Mouse (Mus musculus): ENCODE results near the gene Nkapd1. TPM values are rescaled to one million over a fixed set of nuclear protein-coding genes. Genes with fewer than 3 reads are reported as not detected.

Nkapd1 gene
- polyA plus RNA-seq, 1 experiment: 8.9 TPM

DNA sequence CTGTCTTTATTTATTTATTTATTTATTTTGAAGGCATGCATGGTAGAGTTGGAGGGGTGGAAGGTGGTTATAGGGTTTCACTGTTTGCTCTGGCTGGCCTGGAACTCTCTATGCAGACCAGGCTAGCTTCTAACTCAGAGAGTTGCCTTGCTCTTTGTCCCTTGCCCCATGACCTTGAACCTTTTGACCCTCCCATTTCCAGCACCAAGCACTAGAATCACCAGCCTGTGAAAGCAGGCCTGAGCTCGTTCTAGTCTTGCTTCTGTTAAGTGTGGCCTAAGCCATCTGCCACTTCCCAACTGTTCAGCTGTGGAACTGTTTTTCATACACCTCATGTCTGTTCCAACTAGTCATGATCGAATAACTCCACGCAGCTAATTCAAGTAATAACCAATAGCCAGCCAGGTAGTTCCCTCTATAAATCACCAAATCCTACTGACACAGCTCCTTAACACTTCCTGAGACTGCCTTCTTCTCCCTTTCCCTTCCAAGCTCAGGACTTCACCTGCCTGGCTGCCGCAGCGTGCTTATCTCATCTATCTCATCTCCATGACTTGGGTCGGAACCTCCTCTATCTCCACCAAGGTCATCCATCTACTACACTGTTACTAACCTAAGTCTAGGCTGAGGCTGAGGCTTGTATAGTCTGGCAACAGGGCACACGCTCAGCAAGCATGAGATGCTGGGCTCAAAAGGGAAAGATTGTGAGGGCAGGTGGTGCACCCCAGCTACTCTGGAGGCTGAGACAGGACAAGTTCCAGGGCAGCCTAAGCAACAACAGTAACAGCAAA is 15.0 kb downstream of the Nkapd1 start:
- Histone ChIP-seq H3K27me3 (ENCODE audit: control insufficient read depth, insufficient read depth, low read length) (no peaks in the 10 kb centered on the region), H3K4me1 (replicated peaks; ENCODE audit: control insufficient read depth, insufficient read depth, low read length) (peaks cover 15% of the 10 kb centered on the region), H3K27ac (ENCODE audit: control insufficient read depth, insufficient read depth, low read length) (no peak overlapping the region), H3K36me3 (ENCODE audit: control insufficient read depth, insufficient read depth, low read length) (peaks cover 29% of the 10 kb centered on the region), H3K4me3 (ENCODE audit: control insufficient read depth, insufficient read depth, low read length) (no peak overlapping the region)
- 86% methylated on average over 7 of the region's 7 CpGs for WGBS
- no peak for DNase-seq
- TF ChIP-seq POLR2A (IDR thresholded peaks at IDR 0.05; ENCODE audit: control insufficient read depth, extremely low read depth, insufficient read depth, low read length, poor library complexity) (no peak), CTCF (IDR thresholded peaks at IDR 0.05; ENCODE audit: borderline replicate concordance, control insufficient read depth, extremely low read depth, insufficient read depth, low read length, poor library complexity) (no peak)

DNA sequence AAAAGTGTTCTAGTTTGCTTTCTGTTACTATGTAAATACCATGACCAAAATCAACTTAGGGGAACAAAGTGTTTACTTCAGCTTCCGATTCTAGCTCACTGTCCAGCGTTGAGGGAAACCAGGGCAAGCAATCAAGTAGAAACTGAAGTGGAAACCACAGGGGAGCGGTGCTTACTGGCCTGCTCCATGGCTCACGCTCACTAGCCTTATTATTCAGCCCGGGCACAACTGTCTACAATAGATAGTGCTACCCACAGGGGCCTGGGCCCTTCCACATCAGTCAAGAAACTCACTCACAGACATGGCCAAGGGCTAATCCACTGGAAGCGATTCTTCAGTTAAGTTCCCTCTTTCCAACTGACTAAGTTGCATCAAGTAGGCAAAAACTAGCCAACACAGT is 15.7 kb downstream of the Nkapd1 start:
- TF ChIP-seq POLR2A (IDR thresholded peaks at IDR 0.05; ENCODE audit: control insufficient read depth, extremely low read depth, insufficient read depth, low read length, poor library complexity): no peak
- TF ChIP-seq CTCF (IDR thresholded peaks at IDR 0.05; ENCODE audit: borderline replicate concordance, control insufficient read depth, extremely low read depth, insufficient read depth, low read length, poor library complexity): no peak
- Histone ChIP-seq H3K27ac (ENCODE audit: control insufficient read depth, insufficient read depth, low read length) (no peak overlapping the region), H3K4me3 (ENCODE audit: control insufficient read depth, insufficient read depth, low read length) (no peak overlapping the region), H3K4me1 (replicated peaks; ENCODE audit: control insufficient read depth, insufficient read depth, low read length) (peaks cover 15% of the 10 kb centered on the region), H3K27me3 (ENCODE audit: control insufficient read depth, insufficient read depth, low read length) (no peaks in the 10 kb centered on the region), H3K36me3 (ENCODE audit: control insufficient read depth, insufficient read depth, low read length) (peaks cover 33% of the 10 kb centered on the region)
- DNase-seq: no peak
- WGBS: 94% methylated on average over 6 of the region's 6 CpGs

DNA sequence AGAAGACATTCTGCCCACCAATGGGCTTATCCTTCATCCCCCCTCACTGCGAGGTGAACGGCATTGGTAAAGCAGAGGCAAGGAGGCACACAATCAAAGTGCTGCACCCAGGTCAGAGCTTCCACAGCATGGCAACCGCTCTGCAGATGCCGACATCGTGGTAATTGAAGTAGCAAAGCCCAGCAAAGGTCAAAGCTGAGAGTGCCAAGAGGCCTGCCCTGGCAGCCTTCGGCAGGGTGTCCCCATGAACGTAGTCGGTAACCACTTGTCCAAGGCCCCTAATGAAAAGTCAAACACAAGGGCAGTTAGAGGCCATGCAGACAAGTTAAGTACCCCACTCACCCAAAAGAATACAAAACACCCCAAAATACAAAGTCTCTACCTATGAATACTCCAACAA is 20.3 kb downstream of the Nkapd1 start:
- no peaks in the 10 kb centered on the region for H3K27me3 ChIP-seq (ENCODE audit: control insufficient read depth, insufficient read depth, low read length)
- TF ChIP-seq POLR2A (IDR thresholded peaks at IDR 0.05; ENCODE audit: control insufficient read depth, extremely low read depth, insufficient read depth, low read length, poor library complexity) (no peak), CTCF (IDR thresholded peaks at IDR 0.05; ENCODE audit: borderline replicate concordance, control insufficient read depth, extremely low read depth, insufficient read depth, low read length, poor library complexity) (no peak)
- no peak for DNase-seq
- 96% methylated on average over 8 of the region's 8 CpGs for WGBS
- peaks cover under 1% of the 10 kb centered on the region; the same call in 1 of the 2 replicates for H3K4me1 ChIP-seq (replicated peaks; ENCODE audit: control insufficient read depth, insufficient read depth, low read length)
- no peak overlapping the region for H3K4me3 ChIP-seq (ENCODE audit: control insufficient read depth, insufficient read depth, low read length)
- no peak overlapping the region for H3K27ac ChIP-seq (ENCODE audit: control insufficient read depth, insufficient read depth, low read length)
- H3K36me3 ChIP-seq (ENCODE audit: control insufficient read depth, insufficient read depth, low read length): peaks cover 36% of the 10 kb centered on the region

DNA sequence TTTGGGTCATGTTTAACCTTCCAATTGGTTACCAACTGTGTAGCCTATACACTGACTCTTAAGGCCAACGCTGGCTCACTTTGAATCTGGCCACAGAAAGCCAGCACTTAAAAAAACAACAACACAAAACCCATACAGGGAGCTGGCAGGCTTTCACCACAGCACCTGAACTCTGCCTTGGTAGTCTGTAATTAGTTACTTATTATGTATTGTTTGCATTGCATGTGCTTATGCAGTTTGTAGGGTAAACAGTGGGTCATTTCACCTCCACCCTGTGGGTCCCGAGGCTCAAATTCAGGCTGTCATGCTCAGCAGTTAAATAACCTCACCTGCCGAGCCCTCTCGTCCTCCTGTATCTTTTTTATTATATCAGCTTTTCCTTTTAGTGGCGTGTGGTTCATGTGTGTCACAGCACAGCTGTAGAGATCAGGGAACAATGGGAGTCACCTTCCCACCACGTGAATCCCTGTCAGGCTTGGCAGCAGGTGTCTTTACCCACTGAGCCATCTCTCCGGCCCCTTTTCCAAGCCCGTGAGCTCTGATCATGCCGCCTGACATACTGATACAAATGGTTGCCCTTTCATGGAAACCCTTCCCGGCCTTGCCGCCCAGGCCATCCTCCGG is 22.4 kb downstream of the Nkapd1 start:
- H3K27me3 ChIP-seq (ENCODE audit: control insufficient read depth, insufficient read depth, low read length): no peaks in the 10 kb centered on the region
- DNase-seq: no peak

DNA sequence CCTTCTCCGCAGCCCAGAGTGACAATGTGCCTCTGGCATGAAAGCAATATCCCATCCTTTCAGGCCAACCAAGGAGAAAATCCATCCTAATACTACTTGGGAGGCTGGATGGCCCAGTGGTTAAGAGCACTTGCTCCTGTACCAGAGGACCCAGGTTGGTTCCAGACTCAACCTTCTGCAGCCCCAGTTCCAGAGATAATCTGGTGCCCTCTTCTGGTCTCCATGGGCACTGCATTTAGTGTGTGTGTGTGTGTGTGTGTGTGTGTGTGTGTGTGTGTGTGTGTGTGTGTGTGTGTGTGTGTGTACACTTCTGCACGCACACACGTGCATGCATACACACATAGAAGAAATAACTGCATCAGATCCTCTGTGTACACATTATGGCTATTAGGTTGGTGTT is 23.7 kb downstream of the Nkapd1 start:
- TF ChIP-seq CTCF (IDR thresholded peaks at IDR 0.05; ENCODE audit: borderline replicate concordance, control insufficient read depth, extremely low read depth, insufficient read depth, low read length, poor library complexity) (no peak), POLR2A (IDR thresholded peaks at IDR 0.05; ENCODE audit: control insufficient read depth, extremely low read depth, insufficient read depth, low read length, poor library complexity) (no peak)
- DNase-seq: peak; percentile 45
- 73% methylated on average over 3 of the region's 3 CpGs for WGBS
- H3K27ac ChIP-seq (ENCODE audit: control insufficient read depth, insufficient read depth, low read length): no peak overlapping the region
- peaks cover 4% of the 10 kb centered on the region for H3K4me1 ChIP-seq (replicated peaks; ENCODE audit: control insufficient read depth, insufficient read depth, low read length)
- H3K4me3 ChIP-seq (ENCODE audit: control insufficient read depth, insufficient read depth, low read length): no peak overlapping the region
- no peaks in the 10 kb centered on the region for H3K27me3 ChIP-seq (ENCODE audit: control insufficient read depth, insufficient read depth, low read length)
- peaks cover 23% of the 10 kb centered on the region for H3K36me3 ChIP-seq (ENCODE audit: control insufficient read depth, insufficient read depth, low read length)

More for the DNA sequence above, 22.4 kb downstream of the Nkapd1 start:
- Histone ChIP-seq H3K4me3 (ENCODE audit: control insufficient read depth, insufficient read depth, low read length) (no peak overlapping the region), H3K4me1 (replicated peaks; ENCODE audit: control insufficient read depth, insufficient read depth, low read length) (peaks cover 4% of the 10 kb centered on the region), H3K36me3 (ENCODE audit: control insufficient read depth, insufficient read depth, low read length) (peaks cover 33% of the 10 kb centered on the region), H3K27ac (ENCODE audit: control insufficient read depth, insufficient read depth, low read length) (no peak overlapping the region)
- TF ChIP-seq CTCF (IDR thresholded peaks at IDR 0.05; ENCODE audit: borderline replicate concordance, control insufficient read depth, extremely low read depth, insufficient read depth, low read length, poor library complexity) (no peak), POLR2A (IDR thresholded peaks at IDR 0.05; ENCODE audit: control insufficient read depth, extremely low read depth, insufficient read depth, low read length, poor library complexity) (no peak)
- 91% methylated on average over 12 of the region's 12 CpGs for WGBS

DNA sequence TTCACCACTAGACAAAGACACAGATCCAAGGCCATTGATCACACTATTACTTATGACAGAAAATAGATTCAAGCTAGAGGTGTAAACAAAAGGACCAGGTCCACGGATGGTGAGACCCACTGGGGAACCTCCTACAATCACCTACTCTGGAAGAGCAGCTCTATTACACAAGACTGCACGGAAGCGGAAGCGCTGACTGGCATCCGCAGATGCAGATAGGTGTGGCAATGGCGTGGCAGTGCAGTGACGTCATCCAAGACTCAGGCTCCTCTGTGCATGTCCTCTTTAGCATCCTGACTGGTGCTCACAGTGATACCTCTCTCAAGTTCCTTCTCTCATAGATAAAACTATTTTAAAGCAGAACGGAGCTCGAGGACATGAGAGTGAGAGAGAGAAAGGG is 24.3 kb downstream of the Nkapd1 start:
- Histone ChIP-seq H3K4me3 (ENCODE audit: control insufficient read depth, insufficient read depth, low read length) (no peak overlapping the region), H3K27me3 (ENCODE audit: control insufficient read depth, insufficient read depth, low read length) (no peaks in the 10 kb centered on the region), H3K4me1 (replicated peaks; ENCODE audit: control insufficient read depth, insufficient read depth, low read length) (peaks cover 4% of the 10 kb centered on the region), H3K27ac (ENCODE audit: control insufficient read depth, insufficient read depth, low read length) (no peak overlapping the region), H3K36me3 (ENCODE audit: control insufficient read depth, insufficient read depth, low read length) (peaks cover 17% of the 10 kb centered on the region)
- TF ChIP-seq CTCF (IDR thresholded peaks at IDR 0.05; ENCODE audit: borderline replicate concordance, control insufficient read depth, extremely low read depth, insufficient read depth, low read length, poor library complexity) (no peak), POLR2A (IDR thresholded peaks at IDR 0.05; ENCODE audit: control insufficient read depth, extremely low read depth, insufficient read depth, low read length, poor library complexity) (no peak)
- WGBS: 94% methylated on average over 9 of the region's 9 CpGs
- no peak for DNase-seq
